Mouse (Mus musculus): ENCODE results near the gene Ptpre. TPM values are rescaled to one million over a fixed set of nuclear protein-coding genes. Genes with fewer than 3 reads are reported as not detected.

Ptpre gene
- total RNA-seq (2014; rRNA removed; ENCODE audit: low replicate concordance) (3.1 and 4.0 TPM in 2 replicates), polyA plus RNA-seq (2015; fragmentation: Nextera tagmentation; extraction: Ambion mirVana) (2.0 and 2.2 TPM in 2 replicates)

DNA sequence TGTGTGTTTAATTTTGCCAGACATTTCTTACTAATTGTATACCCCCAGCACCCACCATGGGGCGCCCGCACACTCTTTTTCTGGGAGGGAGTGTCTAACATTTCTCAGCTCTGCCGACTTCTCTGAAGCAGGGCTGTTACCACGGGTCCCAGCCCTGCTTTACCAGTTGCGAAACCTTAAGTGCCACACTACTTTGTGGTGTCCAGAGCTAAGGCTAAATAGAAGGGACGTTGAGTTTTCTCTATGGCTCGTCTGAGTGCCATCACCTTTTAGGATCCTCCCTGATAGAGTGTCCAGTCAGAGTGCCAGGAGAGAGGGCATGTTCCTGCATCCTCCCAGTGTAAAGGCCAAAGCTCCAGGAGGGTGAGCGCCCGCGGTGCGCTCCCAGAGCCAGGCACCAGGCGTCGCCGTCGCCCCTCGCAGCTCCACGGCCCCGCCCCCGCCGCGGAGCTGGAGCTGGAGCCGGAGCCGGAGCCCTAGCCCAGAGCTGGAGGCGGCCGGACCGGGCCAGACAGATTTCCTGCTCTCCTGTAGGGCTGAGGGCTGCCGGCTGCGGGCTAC, at the start of gene Ptpre:
Ptpre (plus strand) TSS at position 141 of the 561 bp plus-strand sequence.
- H3K36me3 ChIP-seq (replicated peaks; ENCODE audit: control insufficient read depth, insufficient read depth, low read length), result no peaks in the 10 kb centered on the region
- WGBS, result 4% methylated on average over 28 of the region's 28 CpGs
- peak within 1 kb of the TSS; percentile 95 for H3K4me2 ChIP-seq (ENCODE audit: low read depth, low read length)
- ATAC-seq (ENCODE audit: insufficient read depth, low read depth), result peak; percentile 94
- no peaks in the 10 kb centered on the region for H3K9me3 ChIP-seq (replicated peaks; ENCODE audit: control insufficient read depth, low read length)
- peak within 1 kb of the TSS; percentile 52 for H3K9ac ChIP-seq (replicated peaks; ENCODE audit: low read depth, low read length)
- 0 out of 2 replicates have a peak, but pooled peaks cover 6% of the 10 kb centered on the region for H3K4me1 ChIP-seq (ENCODE audit: control insufficient read depth, insufficient read depth)
- peak within 1 kb of the TSS; percentile 63 for H3K4me3 ChIP-seq (ENCODE audit: low read depth, low read length)
- H3K27me3 ChIP-seq (ENCODE audit: control insufficient read depth, insufficient read depth, low read length), result peaks cover 17% of the 10 kb centered on the region
- DNase-seq (ENCODE audit: low spot score), result peak; percentile 72
- H3K27ac ChIP-seq (ENCODE audit: low read depth), result no peak within 1 kb of the TSS
- TF ChIP-seq CTCF (IDR thresholded peaks at IDR 0.05; ENCODE audit: low read depth) (peak; percentile 73), EP300 (IDR thresholded peaks at IDR 0.05; ENCODE audit: low read depth) (no peak)

DNA sequence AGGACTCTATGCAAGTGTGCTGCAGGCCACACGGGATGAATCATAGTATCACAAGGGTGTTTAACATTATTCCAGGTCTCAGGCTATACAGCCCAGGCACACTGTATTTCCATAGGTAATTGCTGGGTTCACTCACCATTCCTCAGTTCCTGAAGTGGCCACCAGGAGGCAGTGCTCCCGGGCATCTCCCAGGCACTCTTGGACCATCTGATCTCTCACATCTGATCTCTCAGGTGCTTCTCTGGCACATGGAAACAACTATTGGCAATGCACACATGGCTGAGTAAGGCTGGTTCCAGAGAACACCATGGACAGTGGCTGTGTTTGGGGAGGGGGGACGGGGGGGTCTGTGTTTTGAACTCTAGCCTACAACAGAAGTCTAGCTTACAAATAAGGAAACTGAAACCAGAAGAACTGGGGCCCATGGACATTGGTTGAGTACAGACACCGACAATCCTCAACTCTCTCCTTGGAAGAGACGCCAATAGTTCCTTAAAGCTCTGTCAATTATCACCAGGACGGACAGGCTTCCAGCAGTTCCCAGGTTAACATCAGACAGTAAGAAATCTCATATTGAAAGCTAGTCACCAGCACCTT, 49.0 kb upstream of the Ptpre start:
- H3K4me3 ChIP-seq (ENCODE audit: low read depth, low read length), result no peak overlapping the region
- H3K4me2 ChIP-seq (ENCODE audit: low read depth, low read length), result no peak overlapping the region
- TF ChIP-seq CTCF (IDR thresholded peaks at IDR 0.05; ENCODE audit: low read depth) (peak; percentile 48), EP300 (IDR thresholded peaks at IDR 0.05; ENCODE audit: low read depth) (no peak)
- DNase-seq (ENCODE audit: low spot score) (no peak), ATAC-seq (ENCODE audit: insufficient read depth, low read depth) (no peak)
- no peaks in the 10 kb centered on the region for H3K36me3 ChIP-seq (replicated peaks; ENCODE audit: control insufficient read depth, insufficient read depth, low read length)
- no peak overlapping the region for H3K27ac ChIP-seq (ENCODE audit: low read depth)
- no peaks in the 10 kb centered on the region for H3K9me3 ChIP-seq (replicated peaks; ENCODE audit: control insufficient read depth, low read length)
- no peaks in the 10 kb centered on the region for H3K4me1 ChIP-seq (ENCODE audit: control insufficient read depth, insufficient read depth)
- no peak overlapping the region for H3K9ac ChIP-seq (replicated peaks; ENCODE audit: low read depth, low read length)
- 0 out of 2 replicates have a peak, but pooled peaks cover 8% of the 10 kb centered on the region for H3K27me3 ChIP-seq (ENCODE audit: control insufficient read depth, insufficient read depth, low read length)
- 59% methylated on average over 6 of the region's 6 CpGs for WGBS

DNA sequence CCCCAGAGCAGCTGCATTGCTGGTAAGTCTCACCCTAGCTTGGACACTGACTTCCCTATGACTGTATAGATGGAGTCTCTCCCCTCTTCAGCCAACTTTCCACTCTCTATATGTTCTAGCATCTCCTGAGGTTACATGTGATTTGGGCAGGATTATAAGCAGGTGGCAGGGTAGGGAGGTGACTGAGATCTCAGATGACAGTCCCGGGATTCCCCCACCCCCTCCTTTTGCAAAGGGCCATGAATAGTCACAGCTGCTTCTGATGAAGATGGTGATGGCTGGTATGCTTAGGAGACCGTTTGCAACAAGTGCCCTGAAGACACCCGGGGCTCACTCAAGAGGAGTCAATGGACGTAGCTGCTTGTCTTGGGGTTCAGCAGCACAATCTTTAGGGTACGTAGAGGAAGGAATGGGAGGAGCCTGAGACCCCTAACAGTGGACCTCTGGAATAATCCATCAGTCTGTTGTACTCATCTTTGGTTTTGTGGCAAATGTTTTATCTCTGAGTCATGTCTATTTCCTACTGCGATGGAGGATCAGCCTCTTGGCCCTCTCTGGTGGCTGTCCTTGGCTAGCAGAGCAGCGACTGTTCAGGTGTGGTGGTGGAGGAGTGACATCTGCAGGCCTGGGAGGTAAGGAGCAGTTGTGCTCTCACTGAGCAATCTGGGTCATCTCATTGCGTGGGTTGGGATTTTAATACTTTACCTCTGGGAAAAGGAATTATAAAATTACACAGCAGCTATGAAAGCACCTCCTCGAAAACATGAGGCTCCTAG, 47.4 kb upstream of the Ptpre start:
- TF ChIP-seq CTCF (IDR thresholded peaks at IDR 0.05; ENCODE audit: low read depth), result no peak
- ATAC-seq (ENCODE audit: insufficient read depth, low read depth) (no peak), DNase-seq (ENCODE audit: low spot score) (no peak)
- H3K9ac ChIP-seq (replicated peaks; ENCODE audit: low read depth, low read length), result no peak overlapping the region
- no peak overlapping the region for H3K4me3 ChIP-seq (ENCODE audit: low read depth, low read length)
- WGBS, result 60% methylated on average over 9 of the region's 9 CpGs
- H3K4me1 ChIP-seq (ENCODE audit: control insufficient read depth, insufficient read depth), result no peaks in the 10 kb centered on the region
- no peak overlapping the region for H3K27ac ChIP-seq (ENCODE audit: low read depth)
- no peaks in the 10 kb centered on the region for H3K9me3 ChIP-seq (replicated peaks; ENCODE audit: control insufficient read depth, low read length)
- H3K4me2 ChIP-seq (ENCODE audit: low read depth, low read length), result no peak overlapping the region
- 0 out of 2 replicates have a peak, but pooled peaks cover 8% of the 10 kb centered on the region for H3K27me3 ChIP-seq (ENCODE audit: control insufficient read depth, insufficient read depth, low read length)
- H3K36me3 ChIP-seq (replicated peaks; ENCODE audit: control insufficient read depth, insufficient read depth, low read length), result no peaks in the 10 kb centered on the region

DNA sequence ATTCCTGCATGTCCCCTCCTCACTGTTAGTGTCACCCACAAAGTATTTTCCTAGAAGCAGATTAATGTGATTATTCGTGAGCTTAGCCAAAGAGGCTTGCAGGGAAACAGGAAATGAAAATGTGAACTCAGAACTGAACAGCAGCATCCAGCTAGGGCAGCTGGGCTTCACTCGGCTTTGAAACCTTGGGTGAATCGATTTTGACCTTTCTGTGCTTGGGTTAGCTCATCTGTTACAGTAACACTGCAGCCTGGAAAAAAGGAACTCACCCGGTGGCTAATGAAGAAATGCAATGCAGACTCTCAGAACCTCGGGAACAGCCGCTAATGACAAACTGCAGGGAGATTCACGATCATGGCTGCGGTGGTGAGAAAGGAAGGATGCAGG, 46.8 kb upstream of the Ptpre start:
- Histone ChIP-seq H3K4me3 (ENCODE audit: low read depth, low read length) (no peak overlapping the region), H3K4me2 (ENCODE audit: low read depth, low read length) (no peak overlapping the region), H3K27ac (ENCODE audit: low read depth) (no peak overlapping the region), H3K4me1 (ENCODE audit: control insufficient read depth, insufficient read depth) (no peaks in the 10 kb centered on the region), H3K27me3 (ENCODE audit: control insufficient read depth, insufficient read depth, low read length) (0 out of 2 replicates have a peak, but pooled peaks cover 8% of the 10 kb centered on the region), H3K36me3 (replicated peaks; ENCODE audit: control insufficient read depth, insufficient read depth, low read length) (no peaks in the 10 kb centered on the region), H3K9me3 (replicated peaks; ENCODE audit: control insufficient read depth, low read length) (no peaks in the 10 kb centered on the region), H3K9ac (replicated peaks; ENCODE audit: low read depth, low read length) (no peak overlapping the region)
- no peak for TF ChIP-seq EP300 (IDR thresholded peaks at IDR 0.05; ENCODE audit: low read depth)
- no peak for TF ChIP-seq CTCF (IDR thresholded peaks at IDR 0.05; ENCODE audit: low read depth)
- no peak for ATAC-seq (ENCODE audit: insufficient read depth, low read depth)
- DNase-seq (ENCODE audit: low spot score), result no peak
- 54% methylated on average over 8 of the region's 8 CpGs for WGBS

- ATAC-seq (ENCODE audit: insufficient read depth, low read depth), result no peak
- 20% methylated on average over 3 of the region's 3 CpGs for WGBS
- H3K27ac ChIP-seq (ENCODE audit: low read depth), result no peak overlapping the region
- H3K9ac ChIP-seq (replicated peaks; ENCODE audit: low read depth, low read length), result no peak overlapping the region
- H3K4me2 ChIP-seq (ENCODE audit: low read depth, low read length), result no peak overlapping the region
- H3K4me1 ChIP-seq (ENCODE audit: control insufficient read depth, insufficient read depth), result no peaks in the 10 kb centered on the region
- no peaks in the 10 kb centered on the region for H3K36me3 ChIP-seq (replicated peaks; ENCODE audit: control insufficient read depth, insufficient read depth, low read length)
- TF ChIP-seq EP300 (IDR thresholded peaks at IDR 0.05; ENCODE audit: low read depth), result no peak
- TF ChIP-seq CTCF (IDR thresholded peaks at IDR 0.05; ENCODE audit: low read depth), result peak; percentile 46
- peak; percentile 13 for DNase-seq (ENCODE audit: low spot score)
- no peaks in the 10 kb centered on the region for H3K27me3 ChIP-seq (ENCODE audit: control insufficient read depth, insufficient read depth, low read length)
- H3K9me3 ChIP-seq (replicated peaks; ENCODE audit: control insufficient read depth, low read length), result no peaks in the 10 kb centered on the region
- H3K4me3 ChIP-seq (ENCODE audit: low read depth, low read length), result no peak overlapping the region
Observed at GRCm38 (mm10) chr7:135495303-135495702, 42.0 kb upstream of the Ptpre start.

All from heart, postnatal 0 days (tissue).